Mouse (Mus musculus) embryonic facial prominence, embryonic 11.5 days (tissue): ENCODE data around the gene Slc39a3. TPM values are rescaled to one million over a fixed set of nuclear protein-coding genes. Genes with fewer than 3 reads are reported as not detected.

Source experiments
- ATAC-seq: fragments of 200-750 bp; cut with Nextera tagmentation; replicated peaks from 2 replicates; pipeline ENCODE4 v1.8.0; 2017; ENCODE audit warnings: low read depth; ENCODE audit not compliant: insufficient number of reproducible peaks, low FRiP score, low TSS enrichment
- DNase-seq: peaks from one replicate; pipeline ENCODE4 v3.0.0-alpha.2; 2015; ENCODE audit warnings: low spot score
- H3K27ac ChIP-seq: fragments of 300-500 bp; sonication (generic); replicated peaks from 2 replicates; pipeline ENCODE4 v1.5.1; 2014; ENCODE audit warnings: mild to moderate bottlenecking, low read depth, low read length, control low read depth
- H3K27me3 ChIP-seq: fragments of 300-500 bp; sonication (generic); 2 replicates; pipeline ENCODE4 v1.6.1; 2014; ENCODE audit warnings: mild to moderate bottlenecking, low read length, moderate library complexity, mixed read lengths; ENCODE audit not compliant: control insufficient read depth, insufficient read depth
- H3K36me3 ChIP-seq: fragments of 300-500 bp; sonication (generic); replicated peaks from 2 replicates; pipeline ENCODE4 v1.6.1; 2014; ENCODE audit warnings: low read depth, mild to moderate bottlenecking, low read length, moderate library complexity, mixed read lengths; ENCODE audit not compliant: control insufficient read depth, insufficient read depth
- H3K4me1 ChIP-seq: fragments of 300-500 bp; sonication (generic); 2 replicates; pipeline ENCODE4 v1.6.1; 2014; ENCODE audit warnings: low read length, mixed read lengths; ENCODE audit not compliant: control insufficient read depth, insufficient read depth
- H3K4me2 ChIP-seq: fragments of 300-500 bp; sonication (generic); 2 replicates; pipeline ENCODE4 v1.6.1; 2014; ENCODE audit warnings: low read depth, mild to moderate bottlenecking, control low read depth, low read length, moderate library complexity
- H3K4me3 ChIP-seq: fragments of 300-500 bp; sonication (generic); 2 replicates; pipeline ENCODE4 v1.5.1; 2014; ENCODE audit warnings: low read depth, low read length, control low read depth
- H3K9ac ChIP-seq: fragments of 300-500 bp; sonication (generic); replicated peaks from 2 replicates; pipeline ENCODE4 v1.6.1; 2014; ENCODE audit warnings: mild to moderate bottlenecking, control low read depth, low read length
- H3K9me3 ChIP-seq: fragments of 300-500 bp; sonication (generic); replicated peaks from 2 replicates; pipeline ENCODE4 v1.6.1; 2016; ENCODE audit warnings: mild to moderate bottlenecking, low read length, inconsistent platforms, mixed read lengths; ENCODE audit not compliant: control insufficient read depth
- WGBS: fragments of 180-500 bp; shearing (Covaris S2); extraction: QIAGEN DNeasy Blood & Tissue Kit; methylation state at CpG from one replicate; pipeline ENCODE4 v1.1.7; 2014; 5-methylcytosine and 5-hydroxymethylcytosine counted together
- polyA plus RNA-seq: library from polyadenylated mRNA; unstranded; fragments of >200 nt; fragmentation: Nextera tagmentation; extraction: Ambion mirVana; gene quantifications from 2 replicates; pipeline ENCODE4 v1.2.1, GENCODE M21; 2014

The Slc39a3 gene
- polyA plus RNA-seq = 6.7 and 7.2 TPM in 2 replicates

DNA sequence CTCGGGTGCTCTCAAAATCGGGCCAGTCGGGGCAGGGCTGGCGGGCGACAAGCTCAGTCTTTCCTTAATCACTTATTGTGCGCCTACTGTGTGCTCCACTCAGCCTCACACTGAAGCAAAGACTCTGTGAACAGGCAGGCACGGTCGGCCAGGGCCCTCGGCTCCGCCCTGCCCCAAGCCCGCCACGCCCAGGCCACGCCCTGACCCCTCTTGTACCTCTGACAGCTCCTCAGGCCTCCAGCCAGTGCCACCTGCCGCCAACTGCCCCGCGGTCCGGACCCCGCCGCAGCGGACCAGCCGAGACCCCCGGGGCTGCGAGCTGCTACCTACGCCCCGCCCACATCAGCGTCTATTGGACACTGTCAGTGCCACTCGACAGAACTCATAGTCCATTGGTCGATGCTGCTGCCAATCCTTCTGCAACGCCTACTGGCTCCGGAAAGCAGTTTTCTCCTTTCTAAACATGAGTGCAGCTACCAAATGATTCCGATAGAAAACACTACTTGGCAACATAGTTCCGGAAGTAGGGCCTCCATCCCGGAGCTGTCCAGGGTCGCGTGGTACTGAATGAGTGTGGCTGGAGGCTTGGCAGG, at the start of gene Slc39a3:
TSS of gene Slc39a3 (minus strand) at position 439 of the 593 bp plus-strand sequence.
- H3K4me2 ChIP-seq = peak within 1 kb of the TSS; percentile 62
- DNase-seq (peak; percentile 100), ATAC-seq (peak; percentile 99)
- H3K36me3 ChIP-seq = no peaks in the 10 kb centered on the region
- H3K9me3 ChIP-seq = no peaks in the 10 kb centered on the region
- H3K4me1 ChIP-seq = no peaks in the 10 kb centered on the region
- no peaks in the 10 kb centered on the region for H3K27me3 ChIP-seq
- H3K4me3 ChIP-seq = peak within 1 kb of the TSS; percentile 71
- 1% methylated on average over 35 of the region's 35 CpGs for WGBS
- peak within 1 kb of the TSS; percentile 60 for H3K9ac ChIP-seq
- H3K27ac ChIP-seq = no peak within 1 kb of the TSS

DNA sequence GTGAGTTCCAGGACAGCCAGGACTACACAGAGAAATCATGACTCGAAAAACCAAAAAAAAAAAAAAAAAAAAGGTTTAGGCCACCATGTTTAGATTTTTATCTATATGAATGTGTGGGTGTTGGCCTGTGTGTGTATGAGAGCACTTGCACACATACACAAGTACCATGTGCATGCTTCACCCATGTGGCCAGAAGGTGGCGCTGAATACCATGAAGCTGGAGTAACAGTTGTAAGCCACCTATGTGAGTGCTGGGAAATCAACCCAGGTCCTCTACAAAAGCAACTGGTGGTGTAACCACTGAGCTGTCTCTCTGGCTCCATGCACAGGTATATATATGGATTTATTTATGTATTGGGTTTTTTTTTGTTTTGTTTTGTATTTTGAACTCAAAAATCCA, 49.8 kb upstream of the Slc39a3 start:
- Histone ChIP-seq H3K4me3 (no peak overlapping the region), H3K36me3 (peaks cover 4% of the 10 kb centered on the region; the same call in 1 of the 2 replicates), H3K4me1 (0 out of 2 replicates have a peak, but pooled peaks cover 2% of the 10 kb centered on the region), H3K27me3 (no peaks in the 10 kb centered on the region), H3K9ac (no peak overlapping the region), H3K27ac (no peak overlapping the region), H3K4me2 (no peak overlapping the region), H3K9me3 (no peaks in the 10 kb centered on the region)
- ATAC-seq = no peak
- 48% methylated on average over 2 of the region's 2 CpGs for WGBS
- DNase-seq = no peak

DNA sequence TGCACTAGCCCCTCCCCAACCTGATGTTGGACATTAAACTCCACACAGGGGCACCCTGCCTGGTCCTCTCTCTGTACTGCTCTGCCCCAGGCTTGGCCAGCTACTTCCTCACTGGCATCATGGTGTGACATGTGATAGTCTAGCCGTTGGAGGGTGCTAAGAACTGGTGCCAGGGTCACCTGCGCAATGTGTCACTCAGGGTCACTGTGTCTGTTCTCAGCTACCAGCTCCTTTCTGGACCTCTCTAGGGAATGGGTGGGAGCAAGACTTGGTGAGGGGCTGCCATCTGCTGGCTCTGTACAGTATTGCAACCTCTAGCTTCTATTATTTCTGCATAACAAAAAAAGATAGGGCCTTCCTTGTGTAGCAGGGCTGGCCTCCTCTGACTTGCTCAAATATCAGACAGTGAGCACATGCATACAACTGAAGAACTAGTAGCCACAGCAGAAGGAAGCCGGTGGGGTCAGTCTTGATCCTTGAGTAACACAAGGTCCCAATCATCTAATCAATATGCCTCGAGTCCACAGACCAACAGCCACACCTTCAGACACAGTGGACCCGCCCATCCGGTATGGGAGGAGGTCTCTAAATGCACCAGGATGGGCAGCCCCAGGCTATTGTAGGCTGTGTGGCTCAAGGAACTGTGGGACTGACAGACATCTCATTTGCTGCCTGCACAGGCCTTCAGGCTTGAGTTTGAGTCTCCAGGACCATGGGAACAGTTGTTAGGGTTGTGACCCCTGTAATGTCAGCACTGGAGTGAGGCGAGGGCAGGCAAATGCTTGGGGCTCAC, 45.1 kb upstream of the Slc39a3 start:
- no peak overlapping the region for H3K9ac ChIP-seq
- no peak overlapping the region for H3K4me3 ChIP-seq
- H3K36me3 ChIP-seq = peaks cover 17% of the 10 kb centered on the region
- no peak overlapping the region for H3K27ac ChIP-seq
- WGBS = 80% methylated on average over 7 of the region's 7 CpGs
- peak; percentile 78 for DNase-seq
- no peak overlapping the region for H3K4me2 ChIP-seq
- H3K27me3 ChIP-seq = no peaks in the 10 kb centered on the region
- no peaks in the 10 kb centered on the region for H3K9me3 ChIP-seq
- no peaks in the 10 kb centered on the region for H3K4me1 ChIP-seq
- peak; percentile 46; the same call in 1 of the 2 replicates for ATAC-seq

DNA sequence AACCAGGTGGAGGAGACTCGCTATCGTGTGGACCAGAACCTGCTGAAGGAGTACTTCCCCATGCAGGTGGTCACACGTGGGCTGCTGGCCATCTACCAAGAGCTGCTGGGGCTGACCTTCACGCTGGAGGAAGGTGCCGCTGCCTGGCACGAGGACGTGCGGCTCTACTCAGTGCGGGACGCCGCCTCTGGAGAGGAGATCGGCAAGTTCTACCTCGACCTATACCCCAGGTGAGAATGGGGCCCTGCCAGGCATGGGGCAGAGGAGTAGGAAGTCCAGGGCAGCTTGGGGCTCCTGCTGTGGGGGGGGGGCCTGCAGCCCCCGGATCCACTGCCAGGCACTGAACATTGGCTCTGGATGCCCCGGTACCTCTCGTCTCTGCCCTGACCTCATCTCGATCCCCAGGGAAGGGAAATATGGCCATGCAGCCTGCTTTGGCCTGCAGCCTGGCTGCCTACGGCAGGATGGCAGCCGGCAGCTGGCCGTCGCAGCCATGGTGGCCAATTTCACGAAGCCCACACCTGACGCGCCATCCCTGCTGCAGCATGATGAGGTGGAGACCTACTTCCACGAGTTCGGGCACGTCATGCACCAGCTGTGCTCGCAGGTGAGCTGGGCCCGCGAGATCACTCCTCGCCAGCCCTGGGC, 42.9 kb upstream of the Slc39a3 start:
- no peak overlapping the region for H3K4me2 ChIP-seq
- H3K4me1 ChIP-seq = no peaks in the 10 kb centered on the region
- no peaks in the 10 kb centered on the region for H3K27me3 ChIP-seq
- no peak overlapping the region for H3K27ac ChIP-seq
- no peak overlapping the region for H3K9ac ChIP-seq
- WGBS = 92% methylated on average over 31 of the region's 31 CpGs
- ATAC-seq = no peak
- DNase-seq = no peak
- H3K9me3 ChIP-seq = no peaks in the 10 kb centered on the region
- no peak overlapping the region for H3K4me3 ChIP-seq
- peaks cover 17% of the 10 kb centered on the region for H3K36me3 ChIP-seq

DNA sequence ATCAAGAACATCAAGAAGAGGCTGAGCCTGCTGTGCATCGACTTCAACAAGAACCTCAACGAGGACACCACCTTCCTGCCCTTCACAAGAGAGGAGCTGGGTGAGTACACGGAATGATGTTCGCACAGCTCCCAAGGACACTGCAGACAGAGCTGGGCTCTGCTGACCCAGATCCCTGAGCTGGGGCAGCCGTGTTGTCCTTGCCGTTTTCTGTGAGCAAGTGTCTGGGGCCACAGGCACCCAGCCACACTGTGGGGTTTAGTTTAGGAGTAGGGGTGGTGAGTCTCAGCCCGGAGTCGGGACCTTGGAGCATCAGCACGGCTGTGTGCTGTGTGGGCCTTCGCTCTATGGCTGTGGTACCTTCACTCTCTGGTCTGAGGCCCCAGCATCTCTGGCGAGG, 40.7 kb upstream of the Slc39a3 start:
- Histone ChIP-seq H3K4me3 (no peak overlapping the region), H3K9ac (no peak overlapping the region), H3K4me1 (no peaks in the 10 kb centered on the region), H3K36me3 (peaks cover 22% of the 10 kb centered on the region), H3K4me2 (no peak overlapping the region), H3K9me3 (no peaks in the 10 kb centered on the region), H3K27ac (no peak overlapping the region), H3K27me3 (no peaks in the 10 kb centered on the region)
- WGBS = 90% methylated on average over 11 of the region's 11 CpGs
- ATAC-seq = no peak
- DNase-seq = no peak

DNA sequence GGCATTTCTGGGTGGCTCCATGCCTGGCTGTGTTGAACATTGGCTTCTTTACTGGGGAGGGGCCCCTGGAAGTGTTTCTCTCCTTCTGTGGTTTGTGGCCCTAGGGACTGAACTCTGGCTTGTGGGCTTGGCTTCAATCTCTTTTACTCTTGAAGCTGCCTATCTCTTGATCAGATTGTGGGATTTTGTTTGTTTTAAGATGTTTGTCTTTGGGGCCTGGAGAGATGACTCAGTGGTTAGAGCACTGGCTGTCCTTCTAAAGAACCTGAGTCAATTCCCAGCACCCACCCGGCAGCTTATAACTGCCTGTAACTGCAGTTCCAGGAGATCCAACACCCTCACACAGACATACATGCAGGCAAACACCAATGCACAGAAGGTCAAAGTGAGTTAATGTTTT, 39.1 kb upstream of the Slc39a3 start:
- DNase-seq = no peak
- no peaks in the 10 kb centered on the region for H3K9me3 ChIP-seq
- H3K4me3 ChIP-seq = no peak overlapping the region
- no peaks in the 10 kb centered on the region for H3K4me1 ChIP-seq
- peaks cover 20% of the 10 kb centered on the region for H3K36me3 ChIP-seq
- H3K4me2 ChIP-seq = no peak overlapping the region
- 82% methylated on average over 1 of the region's 1 CpGs for WGBS
- no peaks in the 10 kb centered on the region for H3K27me3 ChIP-seq
- no peak for ATAC-seq
- H3K27ac ChIP-seq = no peak overlapping the region
- no peak overlapping the region for H3K9ac ChIP-seq

DNA sequence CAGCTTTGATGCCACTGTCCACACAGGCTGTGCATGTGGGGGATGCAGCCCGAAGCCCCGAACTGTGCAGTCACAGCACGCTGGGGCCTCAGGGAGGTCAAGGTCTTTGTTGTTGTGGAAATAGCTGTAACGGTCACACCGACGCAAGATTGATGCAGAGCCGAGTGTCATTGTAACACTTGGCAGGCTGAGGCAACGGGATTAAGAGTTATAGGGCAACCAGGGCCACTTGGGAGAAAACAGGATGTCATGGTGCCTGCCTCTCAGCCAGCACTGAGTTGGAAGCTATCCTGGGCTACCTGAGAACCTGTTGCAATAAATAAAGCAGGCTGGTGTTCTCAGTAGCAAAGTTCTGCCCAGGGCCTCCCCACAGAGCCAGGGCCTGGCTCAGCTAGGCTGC, 38.5 kb upstream of the Slc39a3 start:
- H3K9me3 ChIP-seq = no peaks in the 10 kb centered on the region
- peaks cover 15% of the 10 kb centered on the region for H3K36me3 ChIP-seq
- WGBS = 81% methylated on average over 8 of the region's 8 CpGs
- DNase-seq = no peak
- peaks cover 1% of the 10 kb centered on the region; the same call in 1 of the 2 replicates for H3K4me1 ChIP-seq
- no peaks in the 10 kb centered on the region for H3K27me3 ChIP-seq
- no peak for ATAC-seq
- no peak overlapping the region for H3K9ac ChIP-seq
- H3K4me3 ChIP-seq = no peak overlapping the region
- H3K4me2 ChIP-seq = no peak overlapping the region
- H3K27ac ChIP-seq = no peak overlapping the region

DNA sequence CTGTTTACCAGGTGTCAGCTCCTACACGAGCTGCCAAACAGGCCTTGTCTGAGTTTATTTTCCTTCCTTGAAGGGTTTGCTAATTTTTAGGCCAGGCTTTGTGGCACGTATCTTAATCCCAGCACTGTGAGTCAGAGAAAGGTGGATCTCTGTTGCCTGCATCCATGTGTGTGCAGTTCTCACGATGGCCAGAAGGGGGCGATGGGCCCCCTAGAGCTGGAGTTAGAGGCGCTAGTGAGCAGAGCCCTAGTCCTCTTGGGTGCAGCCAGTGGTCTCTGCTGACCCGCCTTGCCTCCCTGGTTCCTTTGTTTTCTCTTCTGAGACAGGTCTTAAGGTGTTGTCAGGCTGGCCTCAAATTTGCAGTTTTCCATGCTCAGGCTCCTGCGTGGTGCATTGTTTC, 36.2 kb upstream of the Slc39a3 start:
- DNase-seq (peak; percentile 5), ATAC-seq (no peak)
- H3K27me3 ChIP-seq = no peaks in the 10 kb centered on the region
- no peaks in the 10 kb centered on the region for H3K9me3 ChIP-seq
- H3K36me3 ChIP-seq = peaks cover 6% of the 10 kb centered on the region
- H3K4me3 ChIP-seq = no peak overlapping the region
- H3K4me2 ChIP-seq = no peak overlapping the region
- H3K9ac ChIP-seq = no peak overlapping the region
- peaks cover 3% of the 10 kb centered on the region; the same call in 1 of the 2 replicates for H3K4me1 ChIP-seq
- H3K27ac ChIP-seq = no peak overlapping the region
- WGBS = 64% methylated on average over 7 of the region's 7 CpGs
